Mouse (Mus musculus): ENCODE data around the gene Maf. TPM values are rescaled to one million over a fixed set of nuclear protein-coding genes. Genes with fewer than 3 reads are reported as not detected.

The Maf gene
- total RNA-seq (2021) = 100 to 1,000 TPM; 105 to 109 TPM
- long read RNA-seq, experiment 1, full-length matches to known transcripts = 53 of 60 reads
- long read RNA-seq, experiment 1, partial matches to known transcripts = 0 of 60 reads
- long read RNA-seq, experiment 1, other reads (novel, unspliced or antisense) = 7 of 60 reads
- long read RNA-seq, experiment 2, full-length matches to known transcripts = 31 of 34 reads
- long read RNA-seq, experiment 2, partial matches to known transcripts = 1 of 34 reads
- long read RNA-seq, experiment 2, other reads (novel, unspliced or antisense) = 2 of 34 reads

- DNase-seq = peak; percentile 66
Observed at GRCm38 (mm10) chr8:115707731-115708590, at the start of gene Maf. Gene Maf, minus strand, starts transcription at chr8:115707794.

- no peak for DNase-seq
Observed at GRCm38 (mm10) chr8:115756965-115757364, 49.4 kb upstream of the Maf start.

- DNase-seq = no peak
Observed at GRCm38 (mm10) chr8:115756027-115756426, 48.4 kb upstream of the Maf start.

GRCm38 (mm10) chr8:115754694-115755093 is 47.1 kb upstream of the Maf start:
- DNase-seq = no peak

- peak; percentile 9 for DNase-seq
Observed at GRCm38 (mm10) chr8:115753801-115754200, 46.2 kb upstream of the Maf start.

GRCm38 (mm10) chr8:115747426-115747825 is 39.8 kb upstream of the Maf start:
- DNase-seq = no peak

GRCm38 (mm10) chr8:115745648-115746047 is 38.1 kb upstream of the Maf start:
- no peak for DNase-seq

- DNase-seq = no peak
Observed at GRCm38 (mm10) chr8:115743441-115743840, 35.8 kb upstream of the Maf start.

GRCm38 (mm10) chr8:115742646-115743045 is 35.1 kb upstream of the Maf start:
- no peak for DNase-seq

- DNase-seq = no peak
Observed at GRCm38 (mm10) chr8:115741964-115742363, 34.4 kb upstream of the Maf start.

- DNase-seq = no peak
Observed at GRCm38 (mm10) chr8:115739756-115740155, 32.2 kb upstream of the Maf start.

- DNase-seq = no peak
Observed at GRCm38 (mm10) chr8:115732401-115732800, 24.8 kb upstream of the Maf start.

- no peak for DNase-seq
Observed at GRCm38 (mm10) chr8:115726807-115727206, 19.2 kb upstream of the Maf start.

- no peak for DNase-seq
Observed at GRCm38 (mm10) chr8:115726231-115726630, 18.6 kb upstream of the Maf start.

- no peak for DNase-seq
Observed at GRCm38 (mm10) chr8:115719126-115719525, 11.5 kb upstream of the Maf start.

- no peak for DNase-seq
Observed at GRCm38 (mm10) chr8:115718621-115719020, 11.0 kb upstream of the Maf start.

- DNase-seq = no peak
Observed at GRCm38 (mm10) chr8:115715262-115715661, 7.7 kb upstream of the Maf start.

- no peak for DNase-seq
Observed at GRCm38 (mm10) chr8:115711106-115711505, 3.5 kb upstream of the Maf start.

- DNase-seq = no peak
Observed at GRCm38 (mm10) chr8:115709931-115710330, 2.3 kb upstream of the Maf start.

- peak; percentile 86 for DNase-seq
Observed at GRCm38 (mm10) chr8:115708936-115709780, 1.6 kb upstream of the Maf start.

- peak; percentile 80 for DNase-seq
Observed at GRCm38 (mm10) chr8:115706861-115707730, 498 bp downstream of the Maf start.

All from gastrocnemius, postnatal 10 days (tissue).